Mouse (Mus musculus) mesoderm, embryonic 11.5 days (tissue): Measurements from ENCODE around the gene Zfp85.
"Not testable (repeated sequence)": the region's sequence is repeated elsewhere in the genome, so short reads cannot be mapped to it uniquely, and the experiment has no call there.

ENCODE experiments used
- DNase-seq: peaks from one replicate; pipeline ENCODE4 v3.0.0-alpha.2; 2012; ENCODE audit warnings: low read depth, low spot score

Gene Zfp85

DNA sequence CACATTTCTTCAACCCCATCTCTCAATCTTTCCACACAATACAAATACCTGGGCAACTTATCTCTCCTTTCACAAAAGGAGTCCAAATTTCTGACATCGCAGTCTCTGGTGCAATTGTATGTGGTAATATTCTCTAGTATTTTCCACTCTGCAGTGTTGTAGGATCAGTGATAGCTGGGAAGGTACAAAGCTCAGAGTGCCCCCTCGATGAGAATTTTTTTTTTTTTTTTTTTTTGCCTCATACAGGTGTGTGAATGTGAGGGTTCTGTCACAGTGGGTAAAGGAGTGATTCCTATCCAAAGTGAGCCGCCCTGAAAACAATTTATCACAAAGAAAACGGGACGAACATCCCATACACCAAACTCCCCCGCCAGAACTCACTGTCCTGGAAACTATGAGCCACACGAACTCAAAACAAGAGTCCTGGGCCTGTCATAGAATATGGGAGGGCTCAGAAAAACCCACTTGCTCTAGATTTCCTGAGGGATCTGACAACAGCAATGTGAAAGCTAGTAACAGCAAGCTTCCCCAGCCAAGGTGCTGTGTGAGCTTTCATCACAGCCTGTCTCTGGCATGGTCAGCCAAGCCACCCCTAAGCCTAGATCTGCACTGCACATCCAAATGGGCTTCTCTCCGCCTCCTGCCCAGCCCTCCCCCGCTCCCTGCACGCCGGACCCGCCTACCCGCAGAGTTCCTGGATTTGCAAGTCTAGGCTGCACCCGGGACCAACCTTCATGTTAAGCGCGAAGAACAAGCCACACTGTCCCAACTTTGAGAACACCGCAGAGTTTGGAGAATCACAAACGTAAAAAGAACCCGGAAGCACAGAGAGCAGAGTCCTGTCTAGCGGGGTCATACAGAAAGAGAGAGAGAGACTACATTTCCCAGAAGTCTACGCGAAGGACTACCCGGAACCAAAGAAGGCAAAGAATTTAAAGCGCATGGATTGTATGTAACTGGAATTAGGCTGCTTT is at the start of gene Zfp85:
Zfp85 (minus strand) TSS at position 896 of the 974 bp plus-strand sequence.
- DNase-seq = peak; percentile 55

DNA sequence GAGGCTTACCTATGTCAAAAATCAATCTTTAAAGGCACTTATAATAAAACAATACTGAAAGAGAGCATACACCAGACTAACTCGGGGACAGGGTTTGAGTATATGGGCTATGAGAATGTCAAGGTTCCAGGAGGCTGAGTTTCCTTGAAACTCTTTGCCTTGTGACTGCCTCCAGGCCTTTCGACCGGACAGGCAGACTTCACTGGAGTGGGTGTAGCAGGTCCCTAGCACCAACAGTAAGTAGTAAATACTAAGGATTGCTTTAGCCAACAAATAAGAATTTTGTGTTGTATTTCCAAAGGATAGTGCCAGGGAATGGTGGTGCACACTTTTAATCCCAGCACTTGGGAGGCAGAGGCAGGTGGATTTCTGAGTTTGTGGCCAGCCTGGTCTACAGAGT is 44.1 kb upstream of the Zfp85 start:
- not testable (repeated sequence) for DNase-seq

GRCm38 (mm10) chr13:67798618-67799017 is 43.6 kb upstream of the Zfp85 start:
- no peak for DNase-seq

DNA sequence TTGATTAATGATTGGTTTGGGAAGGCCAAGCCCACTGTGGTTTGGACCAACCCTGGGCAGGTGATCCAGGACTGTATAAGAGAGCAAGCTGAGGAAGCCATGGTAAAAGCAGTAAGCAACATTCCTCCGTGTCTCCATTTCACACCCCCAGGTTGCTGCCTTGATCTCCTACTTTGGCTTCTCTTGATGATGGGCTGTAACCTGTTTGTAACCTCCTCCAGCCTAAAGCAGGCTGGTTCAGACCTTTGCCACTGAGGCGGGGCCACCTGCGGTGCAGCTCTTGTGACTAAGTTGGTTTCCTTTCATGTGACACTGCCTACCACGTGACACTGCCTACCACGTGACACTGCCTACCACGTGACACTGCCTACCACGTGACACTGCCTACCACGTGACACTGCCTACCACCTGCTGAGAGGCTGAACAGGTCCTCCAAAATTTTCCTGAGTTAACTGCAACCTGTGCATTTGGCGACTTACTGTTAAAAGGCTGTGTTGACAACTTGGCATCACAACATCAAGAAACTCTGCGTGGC is 37.0 kb upstream of the Zfp85 start:
- no peak for DNase-seq

- peak; percentile 79 for DNase-seq
Measured at GRCm38 (mm10) chr13:67779265-67780221, 24.5 kb upstream of the Zfp85 start, which contains the start of gene Zfp493. Gene Zfp493 (plus strand): TSS chr13:67779693.

DNA sequence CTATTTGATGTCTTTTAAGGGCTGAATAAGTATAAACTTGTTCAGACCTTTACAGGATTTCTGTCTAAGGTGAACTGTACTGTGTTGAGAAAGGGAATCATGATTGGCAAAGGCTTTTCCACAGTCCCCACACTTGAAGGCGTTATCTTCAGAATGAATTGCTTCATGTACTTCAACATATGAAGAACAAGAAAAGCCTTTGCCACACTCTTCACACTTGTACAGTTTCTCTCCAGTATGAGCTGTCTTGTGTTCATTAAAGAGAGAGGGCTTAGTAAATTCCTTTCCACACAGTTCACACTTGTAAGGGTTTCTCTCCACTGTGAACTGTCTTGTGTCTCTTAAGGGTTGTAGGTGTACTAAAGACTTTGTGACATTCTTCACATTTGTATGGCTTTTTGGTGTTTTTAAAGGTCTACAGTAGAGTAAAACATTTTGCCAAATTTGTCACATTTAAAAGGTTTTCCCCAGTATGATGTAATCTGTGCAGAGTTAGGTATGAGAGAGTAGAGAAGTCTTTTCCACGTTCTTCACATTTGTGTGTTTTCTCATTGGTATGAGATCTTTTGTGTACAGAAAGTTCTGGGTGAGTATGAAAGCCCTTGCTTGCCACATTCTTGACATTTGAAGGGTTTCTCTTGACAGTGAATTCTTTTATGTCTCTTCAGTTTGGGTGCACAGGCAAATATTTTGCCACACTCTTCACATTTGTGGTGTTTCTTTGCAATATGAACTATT is 8.2 kb upstream of the Zfp85 start:
- no peak for DNase-seq

- peak; percentile 1 for DNase-seq
Measured at GRCm38 (mm10) chr13:67759966-67760365, 4.9 kb upstream of the Zfp85 start.

- DNase-seq = no peak
Measured at GRCm38 (mm10) chr13:67755761-67756160, 733 bp upstream of the Zfp85 start.

GRCm38 (mm10) chr13:67743896-67744295 is 11.1 kb downstream of the Zfp85 start:
- no peak for DNase-seq

DNA sequence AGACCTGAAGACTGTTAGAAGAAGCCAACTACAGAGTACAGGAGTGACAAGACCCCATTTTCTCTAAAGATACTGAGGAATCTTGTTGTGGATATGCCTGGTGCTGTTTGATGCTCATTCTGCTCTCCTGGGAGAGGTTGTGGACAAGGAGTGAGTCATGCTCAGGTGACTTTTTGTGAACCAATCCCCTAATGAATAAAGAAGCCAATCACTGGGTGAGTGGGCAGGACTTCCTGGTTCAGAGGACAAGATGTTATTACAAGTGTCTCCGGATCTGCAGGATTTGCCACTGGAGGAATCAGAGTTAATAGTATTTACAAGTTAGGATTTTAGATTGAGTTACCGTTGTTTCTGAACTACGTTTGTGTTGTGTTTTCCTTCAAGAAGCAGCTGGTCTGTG is 12.1 kb downstream of the Zfp85 start:
- no peak for DNase-seq

- DNase-seq = not testable (repeated sequence)
Measured at GRCm38 (mm10) chr13:67734391-67734790, 20.6 kb downstream of the Zfp85 start.

DNA sequence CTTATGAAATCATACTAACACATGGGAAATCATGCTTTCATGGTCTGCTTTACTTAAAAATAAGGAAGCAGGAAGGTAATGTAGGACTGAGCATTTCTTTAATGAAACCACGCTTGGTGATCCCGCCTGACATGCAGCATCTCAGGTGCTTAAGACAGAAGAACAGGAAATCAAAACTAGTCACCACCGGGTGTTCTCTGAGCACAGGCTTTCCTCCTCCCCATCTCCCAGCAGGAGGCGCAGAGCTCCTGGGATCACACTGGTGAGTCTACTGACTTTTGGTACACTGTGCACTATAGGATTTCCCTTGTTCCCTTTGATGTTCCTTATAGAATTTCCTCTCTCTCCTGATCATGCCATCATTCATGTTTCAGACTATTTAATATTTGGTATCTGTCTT is 25.6 kb downstream of the Zfp85 start:
- DNase-seq = peak; percentile 11

- DNase-seq = peak; percentile 28
Measured at GRCm38 (mm10) chr13:67728641-67729318, 26.2 kb downstream of the Zfp85 start, which contains the start of gene Zfp65. Gene Zfp65 (minus strand): TSS chr13:67729173.

GRCm38 (mm10) chr13:67728106-67728505 is 26.9 kb downstream of the Zfp85 start:
- DNase-seq = no peak

DNA sequence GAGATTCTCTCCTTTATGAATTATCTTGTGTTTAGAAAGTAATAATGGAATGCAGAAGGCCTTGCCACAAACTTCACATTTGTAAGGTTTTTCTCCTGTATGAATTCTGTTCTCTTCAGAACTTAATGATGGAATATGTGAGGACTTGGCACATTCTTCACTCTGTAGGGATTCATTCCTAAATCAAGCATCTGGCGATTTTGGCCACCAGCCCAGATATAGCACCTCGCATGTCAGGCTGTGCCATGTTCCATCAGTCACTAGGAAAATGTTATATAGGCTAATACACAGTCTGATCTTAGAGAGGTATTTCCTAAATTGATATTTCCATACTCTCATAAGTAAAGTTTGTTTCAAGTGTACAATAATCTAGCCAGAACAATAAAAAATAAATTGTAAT is 29.7 kb downstream of the Zfp85 start:
- not testable (repeated sequence) for DNase-seq

GRCm38 (mm10) chr13:67723848-67724479 is 31.1 kb downstream of the Zfp85 start:
- DNase-seq = peak; percentile 90
